15 mouse cellular contexts compared by ENCODE assay signal in genomic region chr16:5536515-5536972, GRCm38 (mm10).
DNase-seq lines count a peak whose midpoint lies in the region; ATAC-seq lines count a peak whose summit lies in the region.
"Had no signal": no experiment of that assay in that cellular context is flagged by ENCODE, and none has a peak within 500 bp of the region (broad histone marks: within the 10 kb centered on the region; RNA-seq: fewer than 3 reads in every experiment).

No protein-coding gene starts in this region.

- H3K4me2 ChIP-seq in heart, embryonic 12.5 days, result peak overlapping the region; percentile 51
- peak overlapping the region; percentile 39 for H3K4me2 ChIP-seq in embryonic facial prominence, embryonic 12.5 days (replicated peaks)
- H3K4me2 ChIP-seq in hindbrain, embryonic 16.5 days (ENCODE audit: low read length), result peak overlapping the region; percentile 18; the same call in 1 of the 2 replicates
- H3K4me2 ChIP-seq in neural tube, embryonic 13.5 days, result 0 out of 2 replicates have a peak overlapping the region, but pooled peaks have one; percentile 13
- no peak overlapping the region for H3K4me2 ChIP-seq in intestine, embryonic 16.5 days (ENCODE audit: low read depth, low read length)
- H3K4me2 ChIP-seq: liver, embryonic 11.5 days had no signal

- no peak for ATAC-seq in heart, embryonic 12.5 days (ENCODE audit: insufficient number of reproducible peaks, low FRiP score)
- no peak for ATAC-seq in embryonic facial prominence, embryonic 12.5 days (ENCODE audit: insufficient number of reproducible peaks, insufficient read depth, low FRiP score, low TSS enrichment)
- 0 out of 2 replicates have a peak, but pooled peaks have one; percentile 17 for ATAC-seq in hindbrain, embryonic 16.5 days
- ATAC-seq in neural tube, embryonic 13.5 days (ENCODE audit: low read depth), result peak; percentile 16; the same call in 1 of the 2 replicates
- ATAC-seq in intestine, embryonic 16.5 days, result no peak
- ATAC-seq in megakaryocyte, adult 5-6 weeks (ENCODE audit: poor library complexity, severe bottlenecking), result no peak

- no peaks in the 10 kb centered on the region for H3K9me3 ChIP-seq in heart, embryonic 12.5 days (replicated peaks)
- no peaks in the 10 kb centered on the region for H3K9me3 ChIP-seq in embryonic facial prominence, embryonic 12.5 days
- no peaks in the 10 kb centered on the region for H3K9me3 ChIP-seq in hindbrain, embryonic 16.5 days (ENCODE audit: control insufficient read depth, low read length)
- no peaks in the 10 kb centered on the region for H3K9me3 ChIP-seq in neural tube, embryonic 13.5 days
- no peaks in the 10 kb centered on the region for H3K9me3 ChIP-seq in intestine, embryonic 16.5 days (ENCODE audit: control insufficient read depth, low read length)

- H3K4me1 ChIP-seq in heart, embryonic 12.5 days (replicated peaks), result peaks cover 9% of the 10 kb centered on the region; the same call in 1 of the 2 replicates
- H3K4me1 ChIP-seq in embryonic facial prominence, embryonic 12.5 days, result peaks cover 3% of the 10 kb centered on the region; the same call in 1 of the 2 replicates
- peaks cover 10% of the 10 kb centered on the region for H3K4me1 ChIP-seq in hindbrain, embryonic 16.5 days (ENCODE audit: control insufficient read depth, insufficient read depth, low read depth, low read length)
- peaks cover 15% of the 10 kb centered on the region; the same call in 1 of the 2 replicates for H3K4me1 ChIP-seq in neural tube, embryonic 13.5 days (replicated peaks)
- no peaks in the 10 kb centered on the region for H3K4me1 ChIP-seq in intestine, embryonic 16.5 days (ENCODE audit: control insufficient read depth, insufficient read depth, low read length)

- DNase-seq in heart, adult 9 months (ENCODE audit: low spot score in 2 of 2), result no peak
- DNase-seq in gastrocnemius, postnatal 25 days, result no peak
- DNase-seq: cerebellum, postnatal 25 days; gastrocnemius, postnatal 14 days; kidney, postnatal 14 days; layer of hippocampus, postnatal 36 days; lung, postnatal 14 days; thymus, postnatal 36 days had no signal

- no peak overlapping the region for H3K4me3 ChIP-seq in heart, embryonic 12.5 days
- H3K4me3 ChIP-seq in embryonic facial prominence, embryonic 12.5 days, result no peak overlapping the region
- no peak overlapping the region for H3K4me3 ChIP-seq in hindbrain, embryonic 16.5 days (ENCODE audit: low read length)
- H3K4me3 ChIP-seq in neural tube, embryonic 13.5 days, result no peak overlapping the region
- no peak overlapping the region for H3K4me3 ChIP-seq in intestine, embryonic 16.5 days (ENCODE audit: low read length)

- H3K9ac ChIP-seq in heart, embryonic 12.5 days, result no peak overlapping the region
- H3K9ac ChIP-seq in embryonic facial prominence, embryonic 12.5 days, result no peak overlapping the region
- H3K9ac ChIP-seq in hindbrain, embryonic 16.5 days (ENCODE audit: low read depth, low read length), result 0 out of 2 replicates have a peak overlapping the region, but pooled peaks have one; percentile 30
- H3K9ac ChIP-seq in neural tube, embryonic 13.5 days, result 0 out of 2 replicates have a peak overlapping the region, but pooled peaks have one; percentile 1
- H3K9ac ChIP-seq in intestine, embryonic 16.5 days (ENCODE audit: low read depth, low read length), result no peak overlapping the region

- 15% methylated on average over 14 of the region's 14 CpGs for WGBS in heart, embryonic 12.5 days
- WGBS in embryonic facial prominence, embryonic 12.5 days, result 10% methylated on average over 14 of the region's 14 CpGs
- WGBS in hindbrain, embryonic 16.5 days, result 25% methylated on average over 14 of the region's 14 CpGs
- WGBS in neural tube, embryonic 13.5 days, result 32% methylated on average over 14 of the region's 14 CpGs
- WGBS in intestine, embryonic 16.5 days, result 33% methylated on average over 14 of the region's 14 CpGs

- no peaks in the 10 kb centered on the region for H3K36me3 ChIP-seq in heart, embryonic 12.5 days
- H3K36me3 ChIP-seq in embryonic facial prominence, embryonic 12.5 days, result no peaks in the 10 kb centered on the region
- H3K36me3 ChIP-seq in hindbrain, embryonic 16.5 days (ENCODE audit: control insufficient read depth, insufficient read depth, low read length), result no peaks in the 10 kb centered on the region
- no peaks in the 10 kb centered on the region for H3K36me3 ChIP-seq in neural tube, embryonic 13.5 days
- H3K36me3 ChIP-seq in intestine, embryonic 16.5 days (ENCODE audit: control insufficient read depth, insufficient read depth, low read length), result no peaks in the 10 kb centered on the region

- peaks cover 15% of the 10 kb centered on the region for H3K27me3 ChIP-seq in heart, embryonic 12.5 days (replicated peaks)
- no peaks in the 10 kb centered on the region for H3K27me3 ChIP-seq in embryonic facial prominence, embryonic 12.5 days
- no peaks in the 10 kb centered on the region for H3K27me3 ChIP-seq in hindbrain, embryonic 16.5 days (replicated peaks; ENCODE audit: control insufficient read depth, insufficient read depth, low read length)
- H3K27me3 ChIP-seq in neural tube, embryonic 13.5 days, result no peaks in the 10 kb centered on the region
- H3K27me3 ChIP-seq in intestine, embryonic 16.5 days (replicated peaks; ENCODE audit: control insufficient read depth, insufficient read depth, low read length), result no peaks in the 10 kb centered on the region

- no peak overlapping the region for H3K27ac ChIP-seq in heart, embryonic 12.5 days (ENCODE audit: poor library complexity, severe bottlenecking)
- no peak overlapping the region for H3K27ac ChIP-seq in embryonic facial prominence, embryonic 12.5 days
- no peak overlapping the region for H3K27ac ChIP-seq in hindbrain, embryonic 16.5 days (ENCODE audit: low read depth, low read length)
- peak overlapping the region; percentile 15; the same call in 1 of the 2 replicates for H3K27ac ChIP-seq in neural tube, embryonic 13.5 days (replicated peaks)
- H3K27ac ChIP-seq in intestine, embryonic 16.5 days (ENCODE audit: low read length), result no peak overlapping the region

Comparison
In these comparisons a context has a peak if more than half of its experiments do, and no peak if none do; other contexts are left out.
1. ATAC-seq: peak in hindbrain, embryonic 16.5 days (single experiment) and neural tube, embryonic 13.5 days (single experiment); none in heart, embryonic 12.5 days (single experiment), embryonic facial prominence, embryonic 12.5 days (single experiment), intestine, embryonic 16.5 days (single experiment) and megakaryocyte, adult 5-6 weeks (single experiment).
2. H3K9ac ChIP-seq: peak in hindbrain, embryonic 16.5 days (single experiment) and neural tube, embryonic 13.5 days (single experiment); none in heart, embryonic 12.5 days (single experiment), embryonic facial prominence, embryonic 12.5 days (single experiment) and intestine, embryonic 16.5 days (single experiment).